Mouse (Mus musculus) brain, adult 2 months (tissue): Measurements from ENCODE around the gene Asic1.
"Not testable (repeated sequence)": the region's sequence is repeated elsewhere in the genome, so short reads cannot be mapped to it uniquely, and the experiment has no call there.

ENCODE experiments used
- DNase-seq: peaks from one replicate; pipeline ENCODE4 v3.0.0; 2011; ENCODE audit warnings: low read depth, low spot score

Gene Asic1

DNA sequence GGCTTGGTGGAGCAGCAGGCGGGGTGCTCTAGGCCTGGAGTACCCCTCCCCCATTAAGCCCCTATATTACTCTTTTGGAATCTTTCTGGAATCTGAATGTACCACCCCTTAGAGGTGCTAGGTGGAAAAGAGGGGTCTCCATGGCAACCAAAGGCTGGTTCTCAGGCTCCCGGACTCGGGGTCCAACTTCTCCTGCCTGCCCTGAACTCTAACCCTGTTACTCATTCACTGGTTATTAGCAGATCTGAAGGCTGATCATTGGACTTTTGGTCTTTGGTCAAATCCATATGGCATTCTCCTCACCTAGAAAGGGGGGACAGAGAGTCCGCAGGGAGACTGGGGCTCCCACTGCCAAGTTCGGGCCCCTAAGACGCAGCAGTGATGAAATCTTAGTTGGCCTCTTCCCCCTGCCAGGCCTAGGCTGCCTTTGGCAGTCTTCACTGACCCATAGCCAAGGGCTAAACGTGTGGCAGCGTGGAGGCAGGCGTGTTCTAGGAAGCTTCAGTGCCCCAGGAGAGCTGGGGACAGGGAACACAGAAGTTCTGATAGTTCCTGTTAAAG, 48.4 kb downstream of the Asic1 start:
- DNase-seq = peak; percentile 47

DNA sequence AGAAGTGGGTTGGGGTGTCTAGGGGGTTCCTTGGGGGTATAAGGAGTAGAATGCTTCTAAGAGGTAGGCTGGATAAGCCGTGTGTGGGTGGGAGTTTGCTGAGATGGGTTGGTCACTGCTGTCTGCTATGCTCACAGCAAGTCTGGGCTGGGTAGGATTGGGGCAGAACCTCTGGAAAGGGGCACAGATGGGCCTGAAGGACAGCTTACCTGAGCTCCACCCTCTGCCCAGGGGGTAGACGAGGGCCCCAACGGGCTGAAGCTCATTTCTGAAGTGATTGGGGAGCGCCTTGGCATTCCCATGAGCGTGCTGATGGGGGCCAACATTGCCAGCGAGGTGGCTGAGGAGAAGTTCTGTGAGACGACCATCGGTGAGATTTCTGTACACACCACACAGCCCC, 49.7 kb downstream of the Asic1 start:
- no peak for DNase-seq

DNA sequence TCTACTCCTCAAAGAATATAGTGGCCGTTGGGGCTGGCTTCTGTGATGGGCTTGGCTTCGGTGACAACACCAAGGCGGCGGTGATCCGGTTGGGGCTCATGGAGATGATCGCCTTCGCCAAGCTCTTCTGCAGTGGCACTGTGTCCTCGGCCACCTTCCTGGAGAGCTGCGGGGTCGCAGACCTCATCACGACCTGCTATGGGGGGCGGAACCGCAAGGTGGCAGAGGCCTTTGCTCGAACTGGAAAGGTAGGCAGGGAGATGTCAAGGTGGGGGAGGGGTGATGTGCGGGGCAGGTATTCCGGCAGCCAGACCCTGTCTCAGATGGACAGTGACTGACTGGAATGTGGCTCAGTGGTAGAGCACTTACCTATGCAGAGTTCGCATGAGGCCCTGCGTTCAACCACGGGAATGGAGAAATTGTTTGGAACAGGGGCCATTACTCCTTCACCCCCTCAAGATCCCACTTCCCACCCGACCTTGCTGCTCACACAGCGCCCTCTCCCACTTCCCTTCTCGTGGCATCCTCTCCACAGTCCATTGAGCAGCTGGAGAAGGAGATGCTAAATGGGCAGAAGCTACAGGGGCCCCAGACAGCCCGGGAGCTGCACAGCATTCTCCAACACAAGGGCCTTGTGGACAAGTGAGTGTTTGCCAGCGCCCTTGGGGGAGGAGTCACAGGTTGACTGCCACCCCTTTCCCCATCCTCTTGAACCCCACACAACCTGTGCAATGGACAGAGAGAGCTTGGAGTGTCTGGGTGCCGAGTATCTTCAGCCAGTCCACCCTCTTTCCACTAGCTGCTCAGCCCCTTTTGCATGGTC, 52.0 kb downstream of the Asic1 start:
- DNase-seq = no peak

DNA sequence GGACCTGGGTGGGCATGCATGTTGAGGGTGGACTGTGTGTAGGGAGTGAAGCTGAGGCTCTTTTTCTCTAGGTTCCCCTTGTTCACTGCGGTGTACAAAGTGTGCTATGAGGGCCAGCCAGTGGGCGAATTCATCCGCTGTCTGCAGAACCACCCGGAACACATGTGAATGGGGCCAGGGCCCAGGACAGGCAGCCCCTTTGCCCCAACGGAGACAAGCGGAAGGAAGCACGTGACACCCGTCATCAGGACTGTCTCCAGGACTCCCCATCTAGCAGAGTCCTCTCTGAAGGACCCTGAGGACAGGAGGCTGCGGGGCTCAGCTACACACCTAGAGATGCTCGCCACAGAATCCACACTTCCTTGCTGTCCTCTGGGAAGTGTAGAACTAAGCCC, 52.9 kb downstream of the Asic1 start:
- no peak for DNase-seq

DNA sequence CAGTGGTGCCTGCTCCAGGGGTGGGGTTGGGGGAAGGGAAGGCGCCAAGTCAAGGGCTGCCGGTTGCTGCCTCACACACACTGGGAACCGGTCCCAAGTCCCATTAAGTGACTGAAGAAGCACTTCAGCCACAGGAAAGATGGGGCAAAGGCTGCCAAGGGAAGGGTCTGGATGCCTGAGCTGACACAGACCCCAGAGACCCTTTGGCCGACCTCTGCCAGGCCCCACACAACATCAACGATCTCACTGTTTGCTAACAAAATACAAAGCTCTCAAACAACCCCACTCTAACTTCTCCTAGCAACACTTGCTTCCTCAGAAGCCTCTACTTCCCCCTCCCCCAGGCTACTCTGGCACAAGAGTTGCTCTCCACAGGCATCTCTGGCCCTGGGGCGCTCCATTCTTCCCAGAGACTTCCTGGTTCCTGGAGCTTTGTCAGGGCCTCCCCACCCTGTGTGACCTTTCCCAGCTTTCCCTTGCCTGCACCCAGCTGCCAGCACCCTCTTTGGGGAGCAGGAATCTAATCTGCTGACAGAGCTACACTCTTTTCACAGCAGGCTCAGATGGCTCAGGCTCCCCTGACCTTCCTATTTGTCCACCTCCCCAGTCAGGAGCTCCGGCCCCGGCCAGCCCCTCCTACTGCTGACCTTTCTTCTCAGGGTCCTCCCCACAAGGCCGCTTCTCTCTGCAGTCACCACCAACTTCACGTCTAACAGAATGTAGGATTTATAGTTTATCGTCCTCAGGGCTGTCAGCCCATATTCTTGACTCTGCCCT, 53.5 kb downstream of the Asic1 start:
- peak; percentile 65 for DNase-seq

DNA sequence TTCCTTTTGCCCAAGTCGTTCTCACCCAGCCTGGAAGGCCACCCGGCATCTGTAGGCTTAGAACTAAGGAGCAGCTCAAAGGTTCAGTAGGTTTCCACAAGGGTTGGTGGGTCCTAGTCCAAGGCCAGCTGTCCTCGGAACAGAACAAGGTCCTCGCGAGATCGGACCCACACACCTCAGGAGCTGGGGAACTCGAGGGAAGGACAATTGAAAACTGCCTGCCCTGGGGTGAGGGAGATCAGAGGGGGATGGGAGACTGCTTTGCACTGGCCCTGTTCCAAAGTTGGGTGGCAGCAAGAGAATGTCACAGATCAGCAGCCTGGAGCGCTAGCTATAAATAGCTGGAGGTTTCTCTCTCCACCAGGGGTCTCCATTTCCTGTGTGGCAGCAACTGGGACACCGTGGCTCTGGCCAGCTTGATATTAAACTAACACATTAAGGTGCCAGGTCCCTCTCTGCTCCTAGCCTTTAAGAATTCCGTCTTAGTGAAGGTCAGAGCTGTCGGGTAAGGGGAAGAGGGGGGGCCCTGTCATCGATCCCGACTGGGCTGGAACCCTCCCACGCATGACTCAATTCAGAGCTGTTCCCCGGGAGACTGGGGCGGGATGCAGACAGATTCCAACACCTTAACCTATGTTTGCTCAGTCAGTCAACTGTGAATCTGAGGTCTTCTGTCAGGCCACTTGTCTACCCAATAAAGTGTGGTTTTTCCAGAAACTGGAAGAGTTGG, 54.3 kb downstream of the Asic1 start:
- peak; percentile 89 for DNase-seq

DNA sequence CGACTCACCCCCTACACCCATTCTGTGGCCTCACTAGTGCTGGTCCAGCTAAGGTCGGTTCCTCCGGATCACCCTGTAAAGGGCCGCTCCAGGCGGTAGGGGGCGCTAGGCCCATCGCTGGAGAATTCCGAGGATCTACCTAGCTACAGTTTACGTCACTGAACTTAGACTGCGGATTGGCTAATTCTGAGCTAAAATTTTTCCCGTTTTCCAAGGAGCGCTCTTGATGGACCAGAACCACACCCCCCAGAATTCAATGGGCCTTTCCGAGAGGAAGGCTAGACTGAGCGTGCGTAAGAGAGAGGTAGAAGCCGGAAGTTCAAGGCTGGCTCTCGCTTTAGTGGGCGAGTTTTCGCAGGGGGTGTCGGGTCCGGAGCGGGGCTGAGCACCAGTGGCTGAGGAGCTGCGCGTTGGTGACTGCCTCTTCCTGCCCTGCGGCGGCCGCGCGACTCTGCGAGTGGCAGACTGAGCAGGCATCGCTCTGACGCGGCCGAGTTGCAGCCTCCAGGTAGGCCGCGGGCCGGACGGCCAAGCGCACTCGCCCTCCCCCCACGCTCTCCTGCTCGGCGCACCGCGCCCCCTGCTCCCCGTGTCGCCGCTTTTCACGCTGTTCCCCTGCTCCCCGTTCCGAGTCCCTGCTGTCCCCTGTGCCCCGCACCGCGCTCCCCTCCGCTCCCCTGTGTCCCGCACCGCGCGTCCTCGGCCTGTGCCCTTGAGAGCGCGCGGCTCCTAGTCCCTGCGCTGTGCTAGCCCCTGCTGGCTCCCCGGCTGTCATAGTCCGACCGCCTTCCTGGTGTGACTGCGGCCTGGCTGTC, 55.4 kb downstream of the Asic1 start, which contains the start of gene Cox14:
Gene Cox14 (plus strand): TSS at position 278 of the 815 bp plus-strand sequence.
- peak; percentile 100 for DNase-seq

DNA sequence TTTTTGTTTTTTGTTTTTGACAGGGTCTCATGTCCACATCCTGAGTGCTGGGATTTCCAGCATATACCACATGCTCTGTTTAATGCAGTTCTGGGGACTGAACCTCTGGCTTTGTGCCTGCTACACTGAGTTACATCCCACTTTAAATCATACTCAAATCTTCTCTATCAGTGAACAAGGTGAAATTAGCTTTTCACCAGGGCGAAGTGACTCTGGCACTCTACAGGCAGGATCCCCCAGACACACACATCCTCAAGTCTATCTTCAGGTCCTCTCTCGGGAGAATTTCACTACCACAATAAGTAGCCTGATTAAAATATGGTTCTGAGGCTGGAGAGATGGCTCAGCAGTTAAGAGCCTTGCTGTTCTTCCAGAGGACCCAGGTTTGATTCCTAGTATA, 56.4 kb downstream of the Asic1 start:
- DNase-seq = no peak

DNA sequence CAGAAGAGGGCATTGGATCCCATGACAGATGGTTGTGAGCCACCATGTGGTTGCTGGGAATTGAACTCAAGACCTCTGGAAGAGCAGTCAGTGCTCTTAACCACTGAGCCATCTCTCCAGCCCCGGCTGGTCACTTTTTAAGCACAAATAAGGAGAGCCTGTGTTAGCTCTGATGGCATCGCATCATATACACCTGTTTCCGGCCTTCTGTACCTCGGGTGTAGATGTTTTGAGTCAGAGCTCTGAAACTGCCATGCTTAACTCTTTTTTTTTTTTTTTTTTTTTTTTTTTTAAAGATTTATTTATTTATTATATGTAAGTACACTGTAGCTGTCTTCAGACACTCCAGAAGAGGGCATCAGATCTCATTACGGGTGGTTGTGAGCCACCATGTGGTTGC, 56.9 kb downstream of the Asic1 start:
- not testable (repeated sequence) for DNase-seq

DNA sequence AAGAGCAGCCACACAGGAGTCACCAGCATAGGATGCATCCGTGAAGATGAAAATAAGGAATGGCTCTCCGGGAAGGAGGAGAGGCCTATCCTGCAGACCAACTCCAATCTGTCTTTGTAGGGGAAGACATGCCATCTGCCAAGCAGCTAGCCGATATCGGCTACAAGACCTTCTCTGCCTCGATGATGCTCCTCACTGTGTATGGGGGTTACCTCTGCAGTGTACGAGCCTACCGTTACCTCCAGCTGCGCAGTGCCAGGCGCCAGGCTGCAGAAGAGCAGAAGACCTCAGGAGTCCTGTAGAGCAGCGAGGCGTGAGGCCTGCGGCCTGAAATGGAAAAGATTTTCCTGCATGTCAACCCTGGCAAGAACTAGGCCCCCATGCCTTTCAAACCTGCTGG, 57.4 kb downstream of the Asic1 start:
- DNase-seq = no peak

DNA sequence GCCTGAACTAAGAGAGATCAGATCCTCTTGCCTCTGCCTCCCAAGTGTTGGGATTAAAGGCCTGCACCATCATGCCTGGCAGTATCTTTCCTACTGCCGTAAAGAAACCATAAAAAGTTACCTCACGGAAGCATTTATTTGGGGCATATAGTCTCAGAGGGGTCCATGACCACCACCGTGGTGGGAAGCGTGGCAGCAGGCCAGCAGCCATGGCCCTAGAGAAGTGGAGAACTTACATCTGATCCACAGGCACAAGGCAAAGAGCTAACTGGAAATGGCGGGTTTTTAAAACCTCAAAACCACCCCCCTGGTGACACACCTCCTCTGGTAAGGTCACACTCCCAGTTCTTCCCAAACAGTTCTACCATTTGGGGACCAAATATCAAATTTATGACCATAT, 58.0 kb downstream of the Asic1 start:
- DNase-seq = no peak

DNA sequence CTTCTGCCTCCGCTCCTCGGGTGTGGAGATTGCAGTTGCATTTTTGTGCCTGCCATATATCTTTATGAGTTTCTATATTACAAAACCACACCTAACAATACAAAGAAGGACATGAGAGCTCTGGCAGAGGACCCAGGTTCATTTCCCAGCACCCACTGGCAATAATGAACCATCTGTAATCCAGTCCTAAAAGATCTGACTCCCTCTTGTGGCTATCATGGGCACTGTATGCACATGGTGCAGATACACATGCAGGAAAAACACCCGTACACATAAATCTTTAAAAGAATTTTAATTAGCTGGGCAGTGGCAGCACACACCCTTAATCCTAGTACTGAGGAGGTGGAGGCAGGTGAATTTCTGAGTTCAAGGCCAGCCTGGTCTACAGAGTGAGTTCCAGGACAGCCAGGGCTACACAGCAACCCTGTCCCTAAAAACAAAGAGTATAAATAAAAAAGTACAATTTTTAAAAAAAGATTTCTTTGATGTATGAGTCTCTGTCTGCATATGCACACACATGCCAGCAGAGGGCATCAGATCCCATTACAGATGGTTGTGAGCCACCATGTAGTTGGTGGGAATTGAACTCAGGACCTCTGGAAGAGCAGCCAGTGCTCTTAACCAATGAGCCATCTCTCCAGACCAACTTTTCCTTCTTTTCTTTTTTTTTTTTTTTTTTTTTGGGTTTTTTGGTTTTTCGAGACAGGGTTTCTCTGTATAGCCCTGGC, 59.1 kb downstream of the Asic1 start:
- no peak for DNase-seq

DNA sequence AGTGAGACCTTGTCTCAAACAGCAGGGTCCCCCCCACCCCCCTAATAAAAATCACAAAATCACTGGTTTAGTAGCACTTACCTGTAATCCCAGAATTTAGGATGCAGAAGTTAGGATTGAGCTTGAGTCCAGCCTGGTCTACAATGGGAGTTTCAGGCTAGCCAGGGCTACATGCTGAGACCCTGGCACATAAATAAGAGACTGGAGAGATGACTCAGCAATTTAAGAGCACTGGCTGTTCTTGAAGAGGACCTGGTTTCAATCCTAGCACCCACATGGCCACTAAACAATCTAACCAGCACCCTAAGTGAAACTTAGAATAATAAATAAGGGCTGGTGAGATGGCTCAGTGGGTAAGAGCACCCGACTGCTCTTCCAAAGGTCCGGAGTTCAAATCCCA, 61.0 kb downstream of the Asic1 start:
- DNase-seq = no peak

DNA sequence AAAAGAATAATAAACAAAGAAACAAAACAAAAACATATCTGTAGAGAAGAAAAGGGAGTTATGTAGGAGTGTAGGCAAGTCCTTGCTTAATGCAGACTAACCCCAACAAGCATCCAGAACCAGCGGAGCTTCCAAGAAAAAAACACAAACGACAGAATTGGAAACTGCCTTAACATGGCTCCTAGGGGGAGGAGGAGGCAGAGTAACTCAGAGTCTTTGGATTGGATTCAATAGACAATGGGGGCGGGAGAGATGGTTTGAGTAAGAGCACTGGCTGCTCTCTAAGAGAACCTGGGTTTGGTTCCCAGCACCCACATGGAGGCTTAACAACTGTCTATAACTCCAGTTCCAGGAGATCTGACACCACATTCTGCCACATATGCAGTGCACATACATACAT, 61.5 kb downstream of the Asic1 start:
- no peak for DNase-seq

DNA sequence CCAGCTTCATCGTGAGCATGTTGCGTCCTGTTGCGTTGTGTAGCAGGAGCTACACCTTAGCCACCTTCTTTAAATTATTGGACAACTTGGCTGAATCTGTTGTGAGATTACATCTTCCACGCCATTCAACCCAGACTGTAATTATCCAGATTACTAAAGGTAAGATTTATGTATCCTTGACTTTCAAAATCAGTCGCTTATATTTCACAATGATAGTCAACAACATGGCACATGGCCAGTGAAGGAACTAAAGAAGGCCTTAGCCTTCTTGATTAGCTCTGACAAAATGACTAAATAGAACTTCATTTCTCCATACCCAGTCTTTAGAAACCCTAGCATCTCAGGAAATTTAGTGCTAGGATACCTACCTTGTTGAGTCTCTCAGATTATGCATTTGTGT, 63.0 kb downstream of the Asic1 start:
- DNase-seq = no peak

DNA sequence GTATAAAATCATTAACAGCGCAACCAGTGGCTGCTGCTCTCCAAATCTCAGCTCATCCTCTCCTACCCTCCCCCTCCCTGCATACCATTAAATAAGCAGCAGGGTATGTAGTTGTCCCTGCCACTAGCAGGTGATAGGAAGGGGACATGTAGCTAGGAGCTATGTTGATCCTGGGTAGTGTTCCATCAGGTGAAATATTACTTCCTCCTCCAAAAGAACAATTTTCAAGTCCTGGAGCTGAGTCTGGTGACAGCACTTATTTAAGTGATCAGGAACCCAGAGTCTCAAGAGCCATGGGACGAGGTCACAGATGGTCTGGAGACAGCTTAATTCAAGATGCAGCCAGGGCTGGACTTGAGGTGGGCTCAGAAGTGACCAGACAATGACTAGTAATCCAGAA, 65.5 kb downstream of the Asic1 start:
- DNase-seq = no peak

DNA sequence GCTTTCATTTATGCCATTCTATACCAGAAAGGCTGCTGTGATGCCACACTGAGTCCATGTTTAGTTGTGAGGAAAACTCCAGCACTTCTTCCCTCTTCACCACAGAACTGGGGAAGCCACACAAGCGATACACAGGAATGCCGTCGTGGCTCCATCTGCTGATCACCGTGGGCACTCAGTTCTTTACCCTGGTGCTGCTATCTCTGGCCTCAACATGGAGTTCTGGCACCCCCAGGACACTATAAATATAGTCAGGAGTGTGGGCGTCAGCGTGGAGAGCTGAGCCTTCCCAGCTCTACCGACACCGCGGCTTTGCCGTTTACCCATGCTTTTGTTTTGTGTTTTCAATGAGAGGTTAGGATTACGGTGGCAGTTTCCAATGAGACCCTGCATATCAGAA, 66.5 kb downstream of the Asic1 start:
- DNase-seq = peak; percentile 77

DNA sequence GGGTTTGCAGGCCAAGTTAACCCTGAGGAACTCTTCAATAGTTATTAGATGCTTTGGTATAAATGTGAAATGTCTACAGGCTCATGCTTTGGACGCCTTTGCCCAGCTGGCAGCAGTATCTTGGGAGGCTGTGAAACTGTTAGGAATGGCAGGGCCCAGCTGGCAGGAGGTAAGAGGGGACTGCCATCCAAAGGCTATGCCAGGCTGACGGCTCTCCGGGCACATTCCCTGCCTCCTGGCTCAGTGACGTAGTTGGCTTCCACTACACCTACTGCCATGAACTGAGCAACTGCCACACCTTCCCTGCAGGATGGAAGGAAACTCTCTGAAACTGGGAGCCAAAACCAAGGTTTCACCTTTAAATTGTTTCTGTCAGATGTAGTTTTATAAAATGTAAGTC, 70.1 kb downstream of the Asic1 start:
- no peak for DNase-seq
